Mouse (Mus musculus): ENCODE measurements at regions not wholly inside any gene's neighbourhood (a gene's known extent, or its start where the extent isn't known, plus 50 kb on each side); places are given as distances from the start of the nearest gene placed in this dataset.

GRCm38 (mm10) chr1:135665484-135665883 lies 54.4 kb upstream of the Csrp1 start:
- Histone ChIP-seq H3K27ac (replicated peaks) (peak overlapping the region; percentile 44; the same call in 1 of the 2 replicates), H3K4me1 (peaks cover 61% of the 10 kb centered on the region), H3K4me3 (no peak overlapping the region), H3K27me3 (replicated peaks; ENCODE audit: low read depth, poor library complexity, severe bottlenecking) (peaks cover 12% of the 10 kb centered on the region; the same call in 1 of the 2 replicates), H3K36me3 (replicated peaks) (no peaks in the 10 kb centered on the region), H3K9me3 (no peaks in the 10 kb centered on the region)
- 53% methylated on average over 8 of the region's 8 CpGs for WGBS
- DNase-seq (ENCODE audit: low spot score): no peak

DNA sequence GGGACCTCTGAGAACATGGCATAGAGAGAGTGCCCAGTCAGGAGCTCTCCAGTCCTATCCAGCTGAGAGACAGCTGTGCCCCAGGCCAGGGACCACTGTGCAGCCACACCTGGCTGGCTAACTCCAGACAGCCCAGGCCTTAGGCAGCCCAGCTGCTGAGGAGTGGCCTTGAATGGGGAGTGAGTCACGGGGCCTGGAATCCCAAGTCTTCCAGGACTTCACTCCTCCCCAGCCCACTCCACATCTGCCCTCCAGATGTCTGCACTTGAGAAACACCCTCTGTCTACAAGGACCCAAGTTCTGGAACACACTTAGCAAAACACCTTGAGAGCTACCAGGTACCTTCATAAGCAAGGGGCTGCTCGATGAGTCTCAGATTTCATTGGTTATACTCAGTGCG lies 51.5 kb upstream of the Csrp1 start:
- 65% methylated on average over 3 of the region's 3 CpGs for WGBS
- Histone ChIP-seq H3K27me3 (replicated peaks; ENCODE audit: low read depth, poor library complexity, severe bottlenecking) (peaks cover 12% of the 10 kb centered on the region; the same call in 1 of the 2 replicates), H3K4me1 (peaks cover 73% of the 10 kb centered on the region)

GRCm38 (mm10) chr1:135668951-135669350 lies 50.9 kb upstream of the Csrp1 start:
- DNase-seq (ENCODE audit: low spot score): no peak
- no peaks in the 10 kb centered on the region for H3K36me3 ChIP-seq (replicated peaks)
- WGBS: 87% methylated on average over 7 of the region's 7 CpGs
- H3K9me3 ChIP-seq: no peaks in the 10 kb centered on the region
- H3K4me1 ChIP-seq: peaks cover 74% of the 10 kb centered on the region
- 0 out of 2 replicates have a peak overlapping the region, but pooled peaks have one; percentile 0 for H3K27ac ChIP-seq (replicated peaks)
- peaks cover 12% of the 10 kb centered on the region; the same call in 1 of the 2 replicates for H3K27me3 ChIP-seq (replicated peaks; ENCODE audit: low read depth, poor library complexity, severe bottlenecking)
- no peak overlapping the region for H3K4me3 ChIP-seq

More for the DNA sequence above, 51.5 kb upstream of the Csrp1 start:
- Histone ChIP-seq H3K36me3 (replicated peaks) (no peaks in the 10 kb centered on the region), H3K27ac (replicated peaks) (peak overlapping the region; percentile 35; the same call in 1 of the 2 replicates), H3K9me3 (no peaks in the 10 kb centered on the region), H3K4me3 (no peak overlapping the region)
- DNase-seq (ENCODE audit: low spot score): peak; percentile 74

DNA sequence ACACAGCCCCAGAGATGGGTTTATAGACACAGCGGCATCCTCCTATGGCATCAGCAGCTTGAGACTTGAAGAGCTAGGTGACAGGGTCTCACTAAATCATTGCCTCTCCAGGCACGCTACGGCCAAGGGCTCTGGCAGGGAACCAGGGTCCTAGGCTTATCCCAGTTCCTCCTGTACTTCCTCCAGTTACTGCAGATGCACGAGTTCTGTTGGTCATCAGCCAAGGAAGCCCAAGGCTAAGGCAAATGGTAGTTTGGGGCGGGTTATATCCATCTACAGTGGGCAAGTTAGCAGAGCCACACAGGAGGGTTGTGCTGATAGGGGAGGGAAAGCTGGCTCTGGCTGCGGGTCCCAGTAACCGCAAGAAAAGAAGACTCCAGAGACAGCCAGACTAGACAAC lies 50.1 kb upstream of the Csrp1 start:
- H3K27ac ChIP-seq (replicated peaks): 0 out of 2 replicates have a peak overlapping the region, but pooled peaks have one; percentile 24
- H3K36me3 ChIP-seq (replicated peaks): no peaks in the 10 kb centered on the region
- 82% methylated on average over 7 of the region's 7 CpGs for WGBS
- peaks cover 69% of the 10 kb centered on the region for H3K4me1 ChIP-seq
- H3K9me3 ChIP-seq: no peaks in the 10 kb centered on the region
- peaks cover 12% of the 10 kb centered on the region; the same call in 1 of the 2 replicates for H3K27me3 ChIP-seq (replicated peaks; ENCODE audit: low read depth, poor library complexity, severe bottlenecking)
- H3K4me3 ChIP-seq: no peak overlapping the region
- no peak for DNase-seq (ENCODE audit: low spot score)
